Mouse (Mus musculus): ENCODE measurements around the gene Gm49354.

DNA sequence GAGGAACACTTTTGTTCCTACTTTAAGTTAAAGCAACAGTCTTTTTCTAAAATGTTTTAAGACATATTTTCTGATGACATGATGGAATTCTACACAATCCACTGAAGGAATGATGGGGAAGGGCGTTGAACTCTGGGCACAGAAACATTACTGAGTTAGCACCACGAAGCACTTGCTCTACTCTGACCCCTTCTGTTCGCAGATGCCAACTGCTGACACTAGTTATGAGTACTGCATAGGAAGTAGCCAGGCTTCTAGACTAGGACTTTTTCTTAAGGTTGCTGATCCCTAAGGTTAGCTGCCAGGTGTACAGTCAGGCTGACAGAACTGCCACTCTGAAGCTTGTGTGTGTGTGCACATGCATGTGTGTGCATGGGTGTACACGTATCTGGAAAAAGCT is 2.8 kb downstream of the Gm49354 start:
- TF ChIP-seq MAFK (IDR thresholded peaks at IDR 0.05; ENCODE audit: insufficient read depth, low read depth, low read length) (no peak), HCFC1 (IDR thresholded peaks at IDR 0.05; ENCODE audit: borderline replicate concordance, insufficient read depth, low read length) (no peak)

All from ES-E14 (cell line).